In genomic region chr4:152332952-152333351, GRCm38 (mm10) we compare ENCODE assay signal across 8 mouse cellular contexts. TPM values are rescaled to one million over a fixed set of nuclear protein-coding genes. Genes with fewer than 3 reads are reported as not detected.
A peak's percentile ranks its signal among the peaks of the same experiment; 100 is the strongest.
DNase-seq lines count a peak whose midpoint lies in the region; ATAC-seq and TF ChIP-seq lines count a peak whose summit lies in the region.
"Had no signal": no experiment of that assay in that cellular context is flagged by ENCODE, and none has a peak within 500 bp of the region (broad histone marks: within the 10 kb centered on the region; RNA-seq: fewer than 3 reads in every experiment).

No protein-coding gene starts in this region.

- peak; percentile 90; the same call in 1 of the 2 replicates for TF ChIP-seq CTCF in spleen, adult 2 months (IDR thresholded peaks at IDR 0.05; ENCODE audit: extremely low read depth, insufficient read depth, insufficient read length, insufficient replicate concordance)

- H3K9ac ChIP-seq in forebrain, embryonic 11.5 days (ENCODE audit: low read length): no peak overlapping the region

- H3K9me3 ChIP-seq in forebrain, embryonic 11.5 days (ENCODE audit: control insufficient read depth, low read length): no peaks in the 10 kb centered on the region
- H3K9me3 ChIP-seq in hindbrain, embryonic 10.5 days: no peaks in the 10 kb centered on the region
- no peaks in the 10 kb centered on the region for H3K9me3 ChIP-seq in midbrain, embryonic 10.5 days (replicated peaks)

- peak; percentile 55 for ATAC-seq in forebrain, embryonic 11.5 days (replicated peaks; ENCODE audit: low FRiP score)

- H3K27me3 ChIP-seq in forebrain, embryonic 11.5 days (ENCODE audit: control insufficient read depth, insufficient read depth, low read length): peaks cover 4% of the 10 kb centered on the region
- H3K27me3 ChIP-seq in hindbrain, embryonic 10.5 days (ENCODE audit: insufficient read depth, poor library complexity, severe bottlenecking): peaks cover 22% of the 10 kb centered on the region
- H3K27me3 ChIP-seq in midbrain, embryonic 10.5 days (ENCODE audit: low read depth, poor library complexity, severe bottlenecking): peaks cover 15% of the 10 kb centered on the region
- H3K27me3 ChIP-seq in spleen, adult 2 months (ENCODE audit: control insufficient read depth, insufficient read depth, low read length): no peaks in the 10 kb centered on the region

- DNase-seq in ES-CJ7 (ENCODE audit: low read depth, low spot score): peak; percentile 93
- DNase-seq in adrenal gland, adult (ENCODE audit: inconsistent age in 2 of 2, low spot score in 1 of 2): peak; percentile 47 to 84
- peak; percentile 86 for DNase-seq in forebrain, embryonic 11.5 days (ENCODE audit: low spot score)
- DNase-seq in hindbrain, embryonic 10.5 days (ENCODE audit: low spot score): peak; percentile 76
- DNase-seq in left cerebral cortex, postnatal 4 days: peak; percentile 78
- DNase-seq in midbrain, embryonic 10.5 days (ENCODE audit: low spot score): peak; percentile 75
- peak; percentile 17 to 57 for DNase-seq in spleen, adult 2 months (ENCODE audit: low read depth in 1 of 2, low spot score in 2 of 2)

- H3K27ac ChIP-seq in forebrain, embryonic 11.5 days (ENCODE audit: low read depth, low read length): no peak overlapping the region
- no peak overlapping the region for H3K27ac ChIP-seq in hindbrain, embryonic 10.5 days
- H3K27ac ChIP-seq in midbrain, embryonic 10.5 days (replicated peaks): no peak overlapping the region
- H3K27ac ChIP-seq in spleen, adult 2 months (ENCODE audit: insufficient read depth, low read length): no peak overlapping the region

- H3K4me1 ChIP-seq in forebrain, embryonic 11.5 days (replicated peaks; ENCODE audit: control insufficient read depth, insufficient read depth, low read length): no peaks in the 10 kb centered on the region
- peaks cover 3% of the 10 kb centered on the region for H3K4me1 ChIP-seq in hindbrain, embryonic 10.5 days (replicated peaks)
- H3K4me1 ChIP-seq in midbrain, embryonic 10.5 days: peaks cover 6% of the 10 kb centered on the region
- H3K4me1 ChIP-seq in spleen, adult 2 months (ENCODE audit: control insufficient read depth, insufficient read depth, insufficient read length): no peaks in the 10 kb centered on the region

- no peak overlapping the region for H3K4me3 ChIP-seq in forebrain, embryonic 11.5 days (ENCODE audit: low read depth, low read length)
- no peak overlapping the region for H3K4me3 ChIP-seq in hindbrain, embryonic 10.5 days
- no peak overlapping the region for H3K4me3 ChIP-seq in midbrain, embryonic 10.5 days
- H3K4me3 ChIP-seq in spleen, adult 2 months (ENCODE audit: extremely low read depth, insufficient read depth, insufficient read length): no peak overlapping the region

- WGBS in forebrain, embryonic 11.5 days: 37% methylated on average over 2 of the region's 2 CpGs
- 53% methylated on average over 2 of the region's 2 CpGs for WGBS in hindbrain, embryonic 10.5 days
- 47% methylated on average over 2 of the region's 2 CpGs for WGBS in midbrain, embryonic 10.5 days
- 43% methylated on average over 2 of the region's 2 CpGs for WGBS in spleen, adult 2 months

- H3K4me2 ChIP-seq in forebrain, embryonic 11.5 days (ENCODE audit: low read depth, low read length, severe bottlenecking): no peak overlapping the region

- intact Hi-C loops in left cerebral cortex, postnatal 4 days (cut with DNase I): no loop called here

- H3K36me3 ChIP-seq in forebrain, embryonic 11.5 days (ENCODE audit: control insufficient read depth, insufficient read depth, low read length): peaks cover 6% of the 10 kb centered on the region; the same call in 1 of the 2 replicates
- H3K36me3 ChIP-seq in hindbrain, embryonic 10.5 days: peaks cover 83% of the 10 kb centered on the region
- peaks cover 83% of the 10 kb centered on the region for H3K36me3 ChIP-seq in midbrain, embryonic 10.5 days
- peaks cover 41% of the 10 kb centered on the region for H3K36me3 ChIP-seq in spleen, adult 2 months (ENCODE audit: control insufficient read depth, insufficient read depth, low read length)

- no peak for TF ChIP-seq POLR2A in spleen, adult 2 months (IDR thresholded peaks at IDR 0.05; ENCODE audit: low read depth, low read length)

RNA-seq across cellular contexts. Expression of gene Chd5, which starts 5.5 kb away (rescaled TPM):
- 1.3 and 1.5 TPM in 2 replicates for polyA plus RNA-seq in forebrain, embryonic 11.5 days (2014; fragmentation: Nextera tagmentation; extraction: Ambion mirVana)
- polyA plus RNA-seq in hindbrain, embryonic 10.5 days (2016; fragmentation: Nextera tagmentation; extraction: Ambion mirVana): 0.09 and 0.10 TPM in 2 replicates
- 100 to 1,000 TPM; 185 to 191 TPM for total RNA-seq in left cerebral cortex, postnatal 4 days (2021)
- polyA plus RNA-seq in midbrain, embryonic 10.5 days (2016; fragmentation: Nextera tagmentation; extraction: Ambion mirVana): 0.07 and 0.12 TPM in 2 replicates
- 0.06 and 0.11 TPM in 2 replicates for polyA plus RNA-seq in spleen, adult 2 months (2012; rRNA removed)
- polyA plus RNA-seq: heart, embryonic 14.5 days had no signal

RNA-seq across cellular contexts. Expression of gene Rpl22, which starts 7.4 kb away (rescaled TPM):
- polyA plus RNA-seq in forebrain, embryonic 11.5 days (2014; fragmentation: Nextera tagmentation; extraction: Ambion mirVana): 310 and 360 TPM in 2 replicates
- polyA plus RNA-seq in hindbrain, embryonic 10.5 days (2016; fragmentation: Nextera tagmentation; extraction: Ambion mirVana): 276 and 327 TPM in 2 replicates
- 100 to 1,000 TPM; 335 to 363 TPM for total RNA-seq in left cerebral cortex, postnatal 4 days (2021)
- polyA plus RNA-seq in midbrain, embryonic 10.5 days (2016; fragmentation: Nextera tagmentation; extraction: Ambion mirVana): 282 and 358 TPM in 2 replicates
- polyA plus RNA-seq in spleen, adult 2 months (2012; rRNA removed): 24.6 and 29.3 TPM in 2 replicates

RNA-seq across cellular contexts. Expression of gene Rnf207, which starts 14.2 kb away (rescaled TPM):
- 0.60 and 1.2 TPM in 2 replicates for polyA plus RNA-seq in forebrain, embryonic 11.5 days (2014; fragmentation: Nextera tagmentation; extraction: Ambion mirVana)
- 3.0 and 3.3 TPM in 2 replicates for polyA plus RNA-seq in hindbrain, embryonic 10.5 days (2016; fragmentation: Nextera tagmentation; extraction: Ambion mirVana)
- 1 to 10 TPM; 3.0 to 3.8 TPM for total RNA-seq in left cerebral cortex, postnatal 4 days (2021)
- polyA plus RNA-seq in midbrain, embryonic 10.5 days (2016; fragmentation: Nextera tagmentation; extraction: Ambion mirVana): 1.5 and 2.4 TPM in 2 replicates
- 0.08 TPM in 1 of 2 replicates, not detected in the other for polyA plus RNA-seq in spleen, adult 2 months (2012; rRNA removed)

RNA-seq across cellular contexts. Expression of gene Icmt, which starts 35.9 kb away (rescaled TPM):
- 22.1 and 23.6 TPM in 2 replicates for polyA plus RNA-seq in forebrain, embryonic 11.5 days (2014; fragmentation: Nextera tagmentation; extraction: Ambion mirVana)
- polyA plus RNA-seq in hindbrain, embryonic 10.5 days (2016; fragmentation: Nextera tagmentation; extraction: Ambion mirVana): 22.3 and 29.1 TPM in 2 replicates
- total RNA-seq in left cerebral cortex, postnatal 4 days (2021): 10 to 100 TPM; 22.8 to 23.4 TPM
- polyA plus RNA-seq in midbrain, embryonic 10.5 days (2016; fragmentation: Nextera tagmentation; extraction: Ambion mirVana): 26.8 and 27.6 TPM in 2 replicates
- polyA plus RNA-seq in spleen, adult 2 months (2012; rRNA removed): 16.2 and 19.3 TPM in 2 replicates

RNA-seq across cellular contexts. Expression of gene Hes3, which starts 41.5 kb away (rescaled TPM):
- 0.53 and 1.0 TPM in 2 replicates for polyA plus RNA-seq in forebrain, embryonic 11.5 days (2014; fragmentation: Nextera tagmentation; extraction: Ambion mirVana)
- 9.2 and 17.3 TPM in 2 replicates for polyA plus RNA-seq in hindbrain, embryonic 10.5 days (2016; fragmentation: Nextera tagmentation; extraction: Ambion mirVana)
- under 1 TPM in 1 of 2 experiments, not detected in 1; 0.20 TPM for total RNA-seq in left cerebral cortex, postnatal 4 days (2021)
- 26.3 and 30.9 TPM in 2 replicates for polyA plus RNA-seq in midbrain, embryonic 10.5 days (2016; fragmentation: Nextera tagmentation; extraction: Ambion mirVana)
- polyA plus RNA-seq in spleen, adult 2 months (2012; rRNA removed): 0.11 TPM in 1 of 2 replicates, not detected in the other
- polyA plus RNA-seq: heart, embryonic 14.5 days had no signal

Comparison
In these comparisons a context has a peak if more than half of its experiments do, and no peak if none do; other contexts are left out.
1. DNase-seq: peak in every context shown above with its lines; median percentile 93 in ES-CJ7; 86 in forebrain, embryonic 11.5 days; 78 in left cerebral cortex, postnatal 4 days; 76 in hindbrain, embryonic 10.5 days; 75 in midbrain, embryonic 10.5 days; 66 in adrenal gland, adult; 37 in spleen, adult 2 months.